Comparison of ENCODE assay signal across 17 mouse cellular contexts in genomic region chr5:113877565-113877964, GRCm38 (mm10). TPM values are rescaled to one million over a fixed set of nuclear protein-coding genes. Genes with fewer than 3 reads are reported as not detected.
DNase-seq lines count a peak whose midpoint lies in the region; ATAC-seq and TF ChIP-seq lines count a peak whose summit lies in the region.
"Had no signal": no experiment of that assay in that cellular context is flagged by ENCODE, and none has a peak within 500 bp of the region (broad histone marks: within the 10 kb centered on the region; RNA-seq: fewer than 3 reads in every experiment).

No protein-coding gene starts in this region.

- TF ChIP-seq CTCF in stomach, postnatal 0 days (IDR thresholded peaks at IDR 0.05; ENCODE audit: low read depth): no peak

- H3K27me3 ChIP-seq in heart, embryonic 11.5 days (ENCODE audit: control insufficient read depth, insufficient read depth, low read length): no peaks in the 10 kb centered on the region
- H3K27me3 ChIP-seq in midbrain, embryonic 13.5 days: no peaks in the 10 kb centered on the region
- H3K27me3 ChIP-seq in midbrain, embryonic 15.5 days (replicated peaks): no peaks in the 10 kb centered on the region
- no peaks in the 10 kb centered on the region for H3K27me3 ChIP-seq in intestine, embryonic 15.5 days (replicated peaks)
- no peaks in the 10 kb centered on the region for H3K27me3 ChIP-seq in stomach, postnatal 0 days (ENCODE audit: control insufficient read depth, insufficient read depth, low read length)
- H3K27me3 ChIP-seq: embryonic facial prominence, embryonic 13.5 days had no signal

- TF ChIP-seq EP300 in stomach, postnatal 0 days (optimal IDR thresholded peaks at IDR 0.05): no peak

- no peaks in the 10 kb centered on the region for H3K9me3 ChIP-seq in heart, embryonic 11.5 days (replicated peaks; ENCODE audit: control insufficient read depth, low read length)
- H3K9me3 ChIP-seq in midbrain, embryonic 13.5 days: no peaks in the 10 kb centered on the region
- H3K9me3 ChIP-seq in midbrain, embryonic 15.5 days: no peaks in the 10 kb centered on the region
- H3K9me3 ChIP-seq in intestine, embryonic 15.5 days: no peaks in the 10 kb centered on the region
- H3K9me3 ChIP-seq in stomach, postnatal 0 days (ENCODE audit: control insufficient read depth, low read length): no peaks in the 10 kb centered on the region
- H3K9me3 ChIP-seq: embryonic facial prominence, embryonic 13.5 days; hindbrain, embryonic 10.5 days had no signal

- 0 out of 2 replicates have a peak overlapping the region, but pooled peaks have one; percentile 15 for H3K27ac ChIP-seq in heart, embryonic 11.5 days (ENCODE audit: low read depth, low read length)
- H3K27ac ChIP-seq in midbrain, embryonic 13.5 days: no peak overlapping the region
- H3K27ac ChIP-seq in midbrain, embryonic 15.5 days: no peak overlapping the region
- peak overlapping the region; percentile 74; the same call in 1 of the 2 replicates for H3K27ac ChIP-seq in intestine, embryonic 15.5 days
- peak overlapping the region; percentile 81 for H3K27ac ChIP-seq in stomach, postnatal 0 days (replicated peaks)
- H3K27ac ChIP-seq: embryonic facial prominence, embryonic 13.5 days; gastrocnemius, adult 2 months; hindbrain, embryonic 10.5 days had no signal

- intact Hi-C loops in heart, postnatal 10 days (cut with DNase I): no loop called here

- peaks cover 42% of the 10 kb centered on the region for H3K4me1 ChIP-seq in heart, embryonic 11.5 days (ENCODE audit: control insufficient read depth, insufficient read depth, low read length)
- peaks cover 71% of the 10 kb centered on the region for H3K4me1 ChIP-seq in midbrain, embryonic 13.5 days (replicated peaks)
- H3K4me1 ChIP-seq in midbrain, embryonic 15.5 days: peaks cover 39% of the 10 kb centered on the region
- peaks cover 47% of the 10 kb centered on the region for H3K4me1 ChIP-seq in intestine, embryonic 15.5 days (replicated peaks)
- H3K4me1 ChIP-seq in stomach, postnatal 0 days (replicated peaks; ENCODE audit: control insufficient read depth, insufficient read depth): peaks cover 6% of the 10 kb centered on the region

- no peak overlapping the region for H3K9ac ChIP-seq in heart, embryonic 11.5 days (ENCODE audit: low read depth, low read length)
- H3K9ac ChIP-seq in midbrain, embryonic 13.5 days (replicated peaks): 0 out of 2 replicates have a peak overlapping the region, but pooled peaks have one; percentile 32
- no peak overlapping the region for H3K9ac ChIP-seq in midbrain, embryonic 15.5 days
- no peak overlapping the region for H3K9ac ChIP-seq in intestine, embryonic 15.5 days
- H3K9ac ChIP-seq in stomach, postnatal 0 days (ENCODE audit: low read length): no peak overlapping the region
- H3K9ac ChIP-seq: embryonic facial prominence, embryonic 13.5 days had no signal

- H3K4me2 ChIP-seq in heart, embryonic 11.5 days: no peak overlapping the region
- no peak overlapping the region for H3K4me2 ChIP-seq in midbrain, embryonic 13.5 days (replicated peaks)
- no peak overlapping the region for H3K4me2 ChIP-seq in midbrain, embryonic 15.5 days
- no peak overlapping the region for H3K4me2 ChIP-seq in intestine, embryonic 15.5 days (replicated peaks)
- H3K4me2 ChIP-seq in stomach, postnatal 0 days (replicated peaks; ENCODE audit: low read depth): no peak overlapping the region
- H3K4me2 ChIP-seq: embryonic facial prominence, embryonic 13.5 days had no signal

- ATAC-seq in heart, embryonic 11.5 days (replicated peaks; ENCODE audit: insufficient number of reproducible peaks, low FRiP score, low TSS enrichment): no peak
- ATAC-seq in midbrain, embryonic 13.5 days: no peak
- no peak for ATAC-seq in midbrain, embryonic 15.5 days (replicated peaks)
- no peak for ATAC-seq in intestine, embryonic 15.5 days
- no peak for ATAC-seq in stomach, postnatal 0 days (ENCODE audit: low FRiP score, low TSS enrichment)
- ATAC-seq: forebrain, embryonic 14.5 days had no signal

- H3K36me3 ChIP-seq in heart, embryonic 11.5 days (ENCODE audit: control insufficient read depth, insufficient read depth, low read length): peaks cover 19% of the 10 kb centered on the region
- H3K36me3 ChIP-seq in midbrain, embryonic 13.5 days: peaks cover 59% of the 10 kb centered on the region
- peaks cover 12% of the 10 kb centered on the region; the same call in 1 of the 2 replicates for H3K36me3 ChIP-seq in midbrain, embryonic 15.5 days (replicated peaks)
- H3K36me3 ChIP-seq in intestine, embryonic 15.5 days: peaks cover 18% of the 10 kb centered on the region; the same call in 1 of the 2 replicates
- peaks cover 7% of the 10 kb centered on the region; the same call in 1 of the 2 replicates for H3K36me3 ChIP-seq in stomach, postnatal 0 days (ENCODE audit: control insufficient read depth, insufficient read depth, low read length)

- no peak overlapping the region for H3K4me3 ChIP-seq in heart, embryonic 11.5 days (ENCODE audit: low read depth, low read length)
- no peak overlapping the region for H3K4me3 ChIP-seq in midbrain, embryonic 13.5 days (replicated peaks)
- H3K4me3 ChIP-seq in midbrain, embryonic 15.5 days: no peak overlapping the region
- H3K4me3 ChIP-seq in intestine, embryonic 15.5 days (replicated peaks): no peak overlapping the region
- H3K4me3 ChIP-seq in stomach, postnatal 0 days (ENCODE audit: low read depth, low read length): no peak overlapping the region
- H3K4me3 ChIP-seq: embryonic facial prominence, embryonic 13.5 days; gastrocnemius, adult 2 months; hindbrain, embryonic 10.5 days had no signal

- no peak for DNase-seq in heart, postnatal 10 days
- no peak for DNase-seq in stomach, postnatal 0 days (ENCODE audit: low spot score)
- no peak for DNase-seq in spleen, postnatal 4 days (ENCODE audit: low spot score in 2 of 2)
- DNase-seq: adrenal gland, postnatal 10 days; cerebellum, adult 9-11 months; cerebellum, postnatal 36 days; gastrocnemius, adult 2 months; gastrocnemius, postnatal 36 days; heart, adult 11 months; heart, postnatal 14 days had no signal

- WGBS in heart, embryonic 11.5 days (ENCODE audit: insufficient replicate concordance): 73% methylated on average over 3 of the region's 3 CpGs
- 72% methylated on average over 3 of the region's 3 CpGs for WGBS in midbrain, embryonic 13.5 days
- 74% methylated on average over 3 of the region's 3 CpGs for WGBS in midbrain, embryonic 15.5 days
- 42% methylated on average over 3 of the region's 3 CpGs for WGBS in intestine, embryonic 15.5 days
- WGBS in stomach, postnatal 0 days: 46% methylated on average over 3 of the region's 3 CpGs

RNA-seq across cellular contexts. Expression of gene Coro1c, which starts 31.0 kb away (rescaled TPM):
- polyA plus RNA-seq in heart, embryonic 11.5 days (2014; fragmentation: Nextera tagmentation; extraction: Ambion mirVana): 113 and 140 TPM in 2 replicates
- total RNA-seq in heart, postnatal 10 days (2021): 10 to 100 TPM; 73.1 to 76.1 TPM
- polyA plus RNA-seq in midbrain, embryonic 13.5 days (2015; fragmentation: Nextera tagmentation; extraction: Ambion mirVana): 214 and 215 TPM in 2 replicates
- 198 and 206 TPM in 2 replicates for polyA plus RNA-seq in midbrain, embryonic 15.5 days (2015; fragmentation: Nextera tagmentation; extraction: Ambion mirVana)
- polyA plus RNA-seq in intestine, embryonic 15.5 days (2015; fragmentation: Nextera tagmentation; extraction: Ambion mirVana): 167 and 173 TPM in 2 replicates
- 91.6 and 93.6 TPM in 2 replicates for polyA plus RNA-seq in stomach, postnatal 0 days (2015; fragmentation: Nextera tagmentation; extraction: Ambion mirVana)

RNA-seq across cellular contexts. Expression of gene Selplg, which starts 45.1 kb away (rescaled TPM):
- polyA plus RNA-seq in heart, embryonic 11.5 days (2014; fragmentation: Nextera tagmentation; extraction: Ambion mirVana): 0.97 and 1.5 TPM in 2 replicates
- total RNA-seq in heart, postnatal 10 days (2021): 1 to 10 TPM; 2.0 to 2.1 TPM
- polyA plus RNA-seq in midbrain, embryonic 13.5 days (2015; fragmentation: Nextera tagmentation; extraction: Ambion mirVana): 0.98 and 1.2 TPM in 2 replicates
- polyA plus RNA-seq in midbrain, embryonic 15.5 days (2015; fragmentation: Nextera tagmentation; extraction: Ambion mirVana): 2.4 and 2.8 TPM in 2 replicates
- polyA plus RNA-seq in intestine, embryonic 15.5 days (2015; fragmentation: Nextera tagmentation; extraction: Ambion mirVana): 3.4 and 4.4 TPM in 2 replicates
- polyA plus RNA-seq in stomach, postnatal 0 days (2015; fragmentation: Nextera tagmentation; extraction: Ambion mirVana): 2.0 and 2.6 TPM in 2 replicates

Comparison
In these comparisons a context has a peak if more than half of its experiments do, and no peak if none do; other contexts are left out.
1. H3K27ac ChIP-seq: peak in heart, embryonic 11.5 days (single experiment), intestine, embryonic 15.5 days (single experiment) and stomach, postnatal 0 days (single experiment); none in midbrain, embryonic 13.5 days (single experiment) and midbrain, embryonic 15.5 days (single experiment).